Mouse (Mus musculus) neutrophil, adult 65 days (primary cell): ENCODE results near the gene Psors1c2. TPM values are rescaled to one million over a fixed set of nuclear protein-coding genes. Genes with fewer than 3 reads are reported as not detected.

Source experiments
- total RNA-seq: library from RNA; stranded (reverse); gene quantifications from 2 replicates; pipeline ENCODE4 v1.2.4, GENCODE M21; 2023

The Psors1c2 gene
- total RNA-seq: not detected in 2 replicates

DNA sequence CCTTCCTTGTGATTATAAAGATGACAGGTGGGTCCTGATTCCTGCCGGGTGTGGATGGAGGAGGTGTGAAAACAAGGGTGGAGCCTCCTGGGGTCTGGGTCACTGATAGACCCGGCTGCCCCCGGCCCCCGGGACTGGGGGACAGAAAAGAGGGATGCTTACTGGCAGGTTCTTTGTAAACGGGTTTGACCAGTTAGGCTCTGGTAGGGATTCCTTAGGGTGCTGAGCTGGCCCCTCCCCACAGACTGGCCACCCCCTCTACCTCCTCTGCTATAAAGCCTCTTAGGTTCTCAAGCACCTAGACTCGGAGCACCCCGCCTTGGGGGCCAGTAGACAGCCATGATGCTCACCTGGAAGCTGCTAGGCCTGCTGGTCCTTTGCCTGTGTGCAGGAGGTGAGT is at the start of gene Psors1c2:
TSS of gene Psors1c2 (plus strand) at position 301 of the 400 bp plus-strand sequence.

GRCm38 (mm10) chr17:35505776-35506175 is 27.2 kb upstream of the Psors1c2 start, which contains the start of gene Pou5f1:
Pou5f1 (plus strand) TSS chr17:35506018.

DNA sequence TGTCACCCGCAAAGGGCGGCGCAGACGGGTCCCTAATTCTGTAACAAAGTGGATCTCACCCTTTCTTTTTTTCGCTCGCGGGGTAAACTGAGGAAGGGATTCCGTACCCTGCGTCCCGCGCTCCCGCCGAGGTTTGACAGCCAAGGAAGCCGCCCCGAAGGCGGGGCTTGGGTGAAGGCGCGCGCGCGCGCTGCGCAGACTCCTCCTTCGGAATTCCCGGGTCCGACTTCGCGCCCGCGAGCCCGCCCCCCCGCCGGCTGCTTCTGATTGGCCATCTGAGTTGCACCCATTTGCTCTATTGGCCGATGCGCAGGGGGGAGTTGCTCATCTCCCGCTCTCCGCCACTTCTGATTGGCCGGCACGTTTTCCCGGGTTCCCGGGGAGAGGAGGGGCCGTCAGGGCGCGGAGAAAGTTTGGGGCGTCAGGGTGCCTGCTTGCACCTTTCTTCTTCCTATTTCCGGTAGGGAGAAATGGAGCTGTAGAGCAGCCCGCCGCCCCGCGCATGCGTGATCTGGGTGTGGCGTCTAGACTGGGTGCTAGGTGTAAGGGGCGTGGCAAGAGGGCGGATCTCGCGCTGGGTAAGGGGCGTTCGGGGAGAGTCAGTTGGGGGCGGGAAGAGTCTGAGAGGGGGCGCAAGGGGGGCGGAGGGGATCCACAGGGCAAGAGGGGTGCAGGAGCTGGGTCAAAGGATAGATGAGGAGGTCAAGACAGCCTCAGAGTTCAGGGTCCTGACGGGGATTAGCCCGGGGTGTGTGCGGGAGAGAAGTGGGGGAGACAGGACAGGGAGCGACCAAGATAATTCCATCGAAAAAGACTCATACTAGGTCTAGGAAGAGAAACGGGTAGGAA is 16.1 kb upstream of the Psors1c2 start, which contains the start of the genes Tcf19 and Cchcr1:
TSS of gene Tcf19 (minus strand) at position 173 of the 849 bp plus-strand sequence.
TSS of gene Cchcr1 (plus strand) at position 449 of the 849 bp plus-strand sequence.

GRCm38 (mm10) chr17:35551881-35552414 is 18.9 kb downstream of the Psors1c2 start, which contains the start of gene Cdsn:
Cdsn (plus strand) TSS chr17:35552128.

DNA sequence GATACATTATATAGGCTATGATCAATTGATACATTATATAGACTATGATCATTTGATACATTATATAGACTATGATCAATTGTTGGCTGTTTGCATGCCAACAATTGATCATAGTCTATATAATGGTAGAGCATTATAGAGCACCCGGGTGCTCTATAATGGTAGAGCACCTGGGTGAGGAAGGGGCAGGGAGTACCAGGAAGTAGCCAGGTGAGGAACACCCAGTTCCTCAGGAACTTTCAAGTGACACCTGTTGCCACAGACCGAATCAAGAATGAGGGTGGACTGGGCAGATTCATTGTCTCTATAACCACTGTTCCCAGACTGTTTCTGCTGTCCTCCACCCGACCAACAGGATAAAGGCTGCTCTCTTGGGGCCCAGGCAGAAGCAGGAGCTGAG is 34.1 kb downstream of the Psors1c2 start, which contains the start of gene 2300002M23Rik:
TSS of gene 2300002M23Rik (plus strand) at position 301 of the 400 bp plus-strand sequence.

Other genes starting within 250 kb of the Psors1c2 start
- 5.9 and 6.8 TPM in 2 replicates for gene H2-Q1, start 212.8 kb upstream of the Psors1c2 start, total RNA-seq
- gene H2-Q2, start 191.0 kb upstream of the Psors1c2 start, total RNA-seq: 7.6 and 11.1 TPM in 2 replicates
- 116 and 118 TPM in 2 replicates for gene H2-Q4, start 153.6 kb upstream of the Psors1c2 start, total RNA-seq
- 16.1 and 22.8 TPM in 2 replicates for gene H2-Q6, start 108.4 kb upstream of the Psors1c2 start, total RNA-seq
- gene H2-Q7, start 94.0 kb upstream of the Psors1c2 start, total RNA-seq: 16.3 and 24.6 TPM in 2 replicates
- gene H2-Q10, start 63.1 kb upstream of the Psors1c2 start, total RNA-seq: 79.5 and 93.8 TPM in 2 replicates
- gene Pou5f1, start 27.2 kb upstream of the Psors1c2 start, total RNA-seq: 1.0 and 1.4 TPM in 2 replicates
- gene Tcf19, start 16.4 kb upstream of the Psors1c2 start, total RNA-seq: 23.8 and 24.8 TPM in 2 replicates
- gene Cchcr1, start 16.1 kb upstream of the Psors1c2 start, total RNA-seq: 10.9 and 20.1 TPM in 2 replicates
- not detected in 2 replicates for gene Cdsn, start 18.9 kb downstream of the Psors1c2 start, total RNA-seq
- not detected in 2 replicates for gene 2300002M23Rik, start 34.2 kb downstream of the Psors1c2 start, total RNA-seq
- gene Sfta2, start 68.3 kb downstream of the Psors1c2 start, total RNA-seq: not detected in 2 replicates
- gene Gm9573, start 93.4 kb downstream of the Psors1c2 start, total RNA-seq: not detected in 2 replicates
- not detected in 2 replicates for gene Mucl3, start 110.5 kb downstream of the Psors1c2 start, total RNA-seq
- 5.3 and 11.6 TPM in 2 replicates for gene Vars2, start 134.4 kb downstream of the Psors1c2 start, total RNA-seq
- gene Gtf2h4, start 140.5 kb downstream of the Psors1c2 start, total RNA-seq: 4.2 and 5.6 TPM in 2 replicates
- gene Ddr1, start 171.4 kb downstream of the Psors1c2 start, total RNA-seq: 0.13 and 0.25 TPM in 2 replicates